Mouse (Mus musculus) hindbrain, postnatal 0 days (tissue): ENCODE data around the gene Fance. TPM values are rescaled to one million over a fixed set of nuclear protein-coding genes. Genes with fewer than 3 reads are reported as not detected.
A peak's percentile ranks its signal among the peaks of the same experiment; 100 is the strongest.

ENCODE experiments used
- ATAC-seq: fragments of 200-750 bp; cut with Nextera tagmentation; 2 replicates; pipeline ENCODE4 v1.8.0; 2017; ENCODE audit warnings: mild to moderate bottlenecking, moderate TSS enrichment, moderate library complexity
- DNase-seq: peaks from one replicate; pipeline ENCODE4 v3.0.0-alpha.2; 2015; ENCODE audit warnings: low spot score
- H3K27ac ChIP-seq: fragments of 300-500 bp; sonication (generic); 2 replicates; pipeline ENCODE4 v1.5.1; 2014; ENCODE audit warnings: mild to moderate bottlenecking
- H3K27me3 ChIP-seq: fragments of 300-500 bp; sonication (generic); 2 replicates; pipeline ENCODE4 v1.6.1; 2014; ENCODE audit warnings: low read length, mixed read lengths; ENCODE audit not compliant: insufficient read depth
- H3K36me3 ChIP-seq: fragments of 300-500 bp; sonication (generic); 2 replicates; pipeline ENCODE4 v1.6.1; 2014; ENCODE audit warnings: low read length, mixed read lengths; ENCODE audit not compliant: insufficient read depth
- H3K4me1 ChIP-seq: fragments of 300-500 bp; sonication (generic); 2 replicates; pipeline ENCODE4 v1.6.1; 2014; ENCODE audit warnings: antibody characterized with exemption, low read length, mixed read lengths; ENCODE audit not compliant: insufficient read depth
- H3K4me2 ChIP-seq: fragments of 300-500 bp; sonication (generic); 2 replicates; pipeline ENCODE4 v1.6.1; 2014; ENCODE audit warnings: low read depth, mild to moderate bottlenecking, low read length, moderate library complexity, mixed read lengths
- H3K4me3 ChIP-seq: fragments of 300-500 bp; sonication (generic); 2 replicates; pipeline ENCODE4 v1.5.1; 2014; ENCODE audit warnings: low read length
- H3K9ac ChIP-seq: fragments of 300-500 bp; sonication (generic); replicated peaks from 2 replicates; pipeline ENCODE4 v1.6.1; 2014; ENCODE audit warnings: mild to moderate bottlenecking, low read length, moderate library complexity, mixed read lengths
- H3K9me3 ChIP-seq: fragments of 300-500 bp; sonication (generic); 2 replicates; pipeline ENCODE4 v1.6.1; 2016; ENCODE audit warnings: low read length, mixed read lengths
- CTCF ChIP-seq: IDR thresholded peaks from 2 replicates; pipeline ENCODE4 v1.5.1; 2016; ENCODE audit warnings: antibody characterized with exemption, control low read depth, low read depth
- WGBS: fragments of 180-500 bp; shearing (Covaris S2); extraction: QIAGEN DNeasy Blood & Tissue Kit; methylation state at CpG from one replicate; pipeline ENCODE4 v1.1.7; 2014; 5-methylcytosine and 5-hydroxymethylcytosine counted together
- polyA plus RNA-seq: library from polyadenylated mRNA; unstranded; fragments of >200 nt; fragmentation: Nextera tagmentation; extraction: Ambion mirVana; gene quantifications from 2 replicates; pipeline ENCODE4 v1.2.1, GENCODE M21; 2015
- total RNA-seq: library from RNA; depleted of rRNA; stranded (reverse); fragments of >200 nt; gene quantifications from 2 replicates; pipeline ENCODE4 v1.2.3, GENCODE M21; 2014

Fance gene
- total and polyA plus RNA-seq, 2 experiments from 2014 or later, result 23.6 to 46.5 TPM

DNA sequence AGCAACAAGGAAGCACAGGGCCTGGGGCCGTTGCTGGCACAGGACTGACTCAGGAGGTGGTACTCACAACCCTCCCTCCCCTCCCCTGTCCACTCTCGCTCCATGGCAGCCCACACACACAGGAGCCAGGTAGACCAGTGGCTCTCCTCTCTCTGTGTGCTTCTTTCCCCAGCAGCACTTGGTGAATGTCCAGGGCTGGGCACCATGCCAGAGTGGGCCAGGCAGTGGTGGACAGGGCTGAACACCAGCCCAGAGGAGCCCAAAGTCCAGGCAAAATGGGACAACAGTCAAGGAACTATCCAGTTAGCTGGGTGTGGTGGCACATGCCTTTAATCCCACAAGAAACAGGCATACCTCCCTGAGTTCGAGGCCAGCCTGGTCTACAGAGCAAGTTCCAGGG, 23.1 kb upstream of the Fance start:
- ATAC-seq (no peak), DNase-seq (peak; percentile 58)
- no peak overlapping the region for H3K4me3 ChIP-seq
- peaks cover 7% of the 10 kb centered on the region; the same call in 1 of the 2 replicates for H3K4me1 ChIP-seq
- TF ChIP-seq CTCF, result no peak
- 63% methylated on average over 3 of the region's 3 CpGs for WGBS
- H3K4me2 ChIP-seq, result no peak overlapping the region
- no peaks in the 10 kb centered on the region for H3K27me3 ChIP-seq
- no peak overlapping the region for H3K27ac ChIP-seq
- H3K9ac ChIP-seq, result no peak overlapping the region
- H3K36me3 ChIP-seq, result no peaks in the 10 kb centered on the region
- no peaks in the 10 kb centered on the region for H3K9me3 ChIP-seq

DNA sequence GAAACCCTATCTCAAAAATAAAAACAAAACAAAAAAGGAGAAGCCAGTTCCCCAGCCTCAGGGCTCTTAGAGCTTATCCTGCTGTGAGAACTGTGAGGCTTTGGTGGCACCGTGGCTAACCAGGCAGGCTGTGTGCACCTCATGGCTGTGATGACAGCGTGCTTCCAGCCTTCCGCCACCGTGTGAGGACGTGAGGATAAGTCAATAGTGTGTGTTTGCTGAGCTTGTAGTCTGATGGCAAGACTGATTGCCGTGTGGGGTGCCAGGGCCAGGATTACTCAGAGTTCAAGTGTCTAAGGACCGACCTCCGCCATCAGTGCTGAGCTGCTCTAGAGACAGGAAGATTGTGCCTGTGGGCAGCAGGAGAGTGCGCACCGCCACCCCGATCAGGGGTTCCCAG, 22.6 kb upstream of the Fance start:
- DNase-seq (no peak), ATAC-seq (no peak)
- Histone ChIP-seq H3K27ac (no peak overlapping the region), H3K4me1 (peaks cover 7% of the 10 kb centered on the region; the same call in 1 of the 2 replicates), H3K36me3 (no peaks in the 10 kb centered on the region), H3K27me3 (no peaks in the 10 kb centered on the region), H3K9ac (no peak overlapping the region), H3K4me3 (no peak overlapping the region), H3K4me2 (no peak overlapping the region), H3K9me3 (no peaks in the 10 kb centered on the region)
- TF ChIP-seq CTCF, result no peak
- 77% methylated on average over 11 of the region's 11 CpGs for WGBS

GRCm38 (mm10) chr17:28291346-28291745, 22.0 kb upstream of the Fance start:
- Histone ChIP-seq H3K9me3 (no peaks in the 10 kb centered on the region), H3K4me2 (no peak overlapping the region), H3K27me3 (no peaks in the 10 kb centered on the region), H3K36me3 (no peaks in the 10 kb centered on the region), H3K4me1 (0 out of 2 replicates have a peak, but pooled peaks cover under 1% of the 10 kb centered on the region), H3K27ac (no peak overlapping the region), H3K9ac (no peak overlapping the region), H3K4me3 (no peak overlapping the region)
- 85% methylated on average over 7 of the region's 7 CpGs for WGBS
- DNase-seq, result no peak
- no peak for TF ChIP-seq CTCF
- ATAC-seq, result no peak

GRCm38 (mm10) chr17:28293716-28294115, 19.6 kb upstream of the Fance start:
- H3K27ac ChIP-seq, result no peak overlapping the region
- no peaks in the 10 kb centered on the region for H3K36me3 ChIP-seq
- H3K9me3 ChIP-seq, result no peaks in the 10 kb centered on the region
- DNase-seq (no peak), ATAC-seq (no peak)
- 83% methylated on average over 4 of the region's 4 CpGs for WGBS
- TF ChIP-seq CTCF, result no peak
- H3K4me3 ChIP-seq, result no peak overlapping the region
- no peak overlapping the region for H3K4me2 ChIP-seq
- no peak overlapping the region for H3K9ac ChIP-seq
- no peaks in the 10 kb centered on the region for H3K27me3 ChIP-seq
- H3K4me1 ChIP-seq, result no peaks in the 10 kb centered on the region

- ATAC-seq (peak; percentile 50; the same call in 1 of the 2 replicates), DNase-seq (no peak)
- H3K4me2 ChIP-seq, result no peak overlapping the region
- peak overlapping the region; percentile 26; the same call in 1 of the 2 replicates for H3K27ac ChIP-seq
- no peak for TF ChIP-seq CTCF
- H3K9ac ChIP-seq, result 0 out of 2 replicates have a peak overlapping the region, but pooled peaks have one; percentile 9
- no peaks in the 10 kb centered on the region; the same call in 1 of the 2 replicates for H3K36me3 ChIP-seq
- 55% methylated on average over 17 of the region's 17 CpGs for WGBS
- no peak overlapping the region for H3K4me3 ChIP-seq
- H3K27me3 ChIP-seq, result no peaks in the 10 kb centered on the region
- 0 out of 2 replicates have a peak, but pooled peaks cover 4% of the 10 kb centered on the region for H3K4me1 ChIP-seq
- no peaks in the 10 kb centered on the region for H3K9me3 ChIP-seq
These were observed 18.6 kb upstream of the Fance start for GRCm38 (mm10) chr17:28294449-28295333.

GRCm38 (mm10) chr17:28298888-28299287, 14.4 kb upstream of the Fance start:
- Histone ChIP-seq H3K4me1 (0 out of 2 replicates have a peak, but pooled peaks cover 4% of the 10 kb centered on the region), H3K9ac (no peak overlapping the region), H3K27me3 (no peaks in the 10 kb centered on the region), H3K36me3 (no peaks in the 10 kb centered on the region; the same call in 1 of the 2 replicates), H3K4me2 (no peak overlapping the region), H3K9me3 (no peaks in the 10 kb centered on the region), H3K4me3 (no peak overlapping the region), H3K27ac (no peak overlapping the region)
- ATAC-seq (no peak), DNase-seq (no peak)
- 96% methylated on average over 17 of the region's 17 CpGs for whole genome bisulfite sequencing
- TF ChIP-seq CTCF, result no peak
